Mouse (Mus musculus): ENCODE results near the gene Aldh9a1.

GRCm38 (mm10) chr1:167378019-167378418, 28.2 kb downstream of the Aldh9a1 start:
- TF ChIP-seq CTCF (IDR thresholded peaks at IDR 0.05; ENCODE audit: insufficient read depth, low read depth, low read length), result no peak
- TF ChIP-seq POLR2A (IDR thresholded peaks at IDR 0.05; ENCODE audit: insufficient read depth, low read depth, low read length), result no peak
